Comparison of ENCODE assay signal across 11 mouse cellular contexts in genomic region chr17:26698846-26699245, GRCm38 (mm10). TPM values are rescaled to one million over a fixed set of nuclear protein-coding genes. Genes with fewer than 3 reads are reported as not detected.
DNase-seq lines count a peak whose midpoint lies in the region; ATAC-seq and TF ChIP-seq lines count a peak whose summit lies in the region.
"Had no signal": no experiment of that assay in that cellular context is flagged by ENCODE, and none has a peak within 500 bp of the region (broad histone marks: within the 10 kb centered on the region; RNA-seq: fewer than 3 reads in every experiment).

No protein-coding gene starts in this region.

- H3K9me3 ChIP-seq in liver, embryonic 11.5 days (ENCODE audit: control insufficient read depth, low read length) = no peaks in the 10 kb centered on the region
- no peaks in the 10 kb centered on the region for H3K9me3 ChIP-seq in MEL (replicated peaks; ENCODE audit: insufficient read depth, low read length)
- no peaks in the 10 kb centered on the region for H3K9me3 ChIP-seq in hindbrain, embryonic 16.5 days (ENCODE audit: control insufficient read depth, low read length)
- H3K9me3 ChIP-seq: limb, embryonic 13.5 days had no signal

- TF ChIP-seq CTCF in liver, adult 2 months (IDR thresholded peaks at IDR 0.05; ENCODE audit: low read depth, low read length) = peak; percentile 77
- TF ChIP-seq CTCF in MEL (IDR thresholded peaks at IDR 0.05 in 2 of 3, conservative IDR thresholded peaks at IDR 0.05 in 1 of 3; ENCODE audit: control insufficient read depth in 1 of 3, insufficient read depth in 1 of 3, low read depth in 2 of 3, low read length in 3 of 3, poor library complexity in 1 of 3, severe bottlenecking in 1 of 3) = peak; percentile 69 to 72 (median 71)

- H3K9ac ChIP-seq in liver, adult 2 months (ENCODE audit: low read depth, low read length) = no peak overlapping the region
- no peak overlapping the region for H3K9ac ChIP-seq in liver, embryonic 11.5 days (ENCODE audit: low read depth, low read length)
- H3K9ac ChIP-seq in MEL (ENCODE audit: control insufficient read depth, low read depth, low read length, poor library complexity, severe bottlenecking) = no peak overlapping the region
- H3K9ac ChIP-seq in hindbrain, embryonic 16.5 days (ENCODE audit: low read depth, low read length) = no peak overlapping the region
- H3K9ac ChIP-seq: limb, embryonic 13.5 days had no signal

- peak; percentile 65 for TF ChIP-seq RAD21 in MEL (IDR thresholded peaks at IDR 0.05; ENCODE audit: low read depth, low read length)

- DNase-seq in embryo, embryonic 10.5 days (ENCODE audit: low spot score) = peak; percentile 23
- no peak for DNase-seq in embryo, embryonic 10 days (ENCODE audit: low spot score)
- no peak for DNase-seq in liver, adult 2 months (ENCODE audit: extremely low read depth, low read depth, low spot score)
- no peak for DNase-seq in liver, embryonic 11.5 days (ENCODE audit: low spot score)
- DNase-seq in MEL (ENCODE audit: low read depth, low spot score) = peak; percentile 60
- DNase-seq in urinary bladder, postnatal 25 days (ENCODE audit: low spot score) = no peak
- DNase-seq: gastrocnemius, postnatal 36 days had no signal

- no peak for TF ChIP-seq EP300 in MEL (IDR thresholded peaks at IDR 0.05; ENCODE audit: low read depth in 1 of 2, low read length in 2 of 2)

- H3K4me3 ChIP-seq in liver, adult 2 months (ENCODE audit: insufficient read depth, low read depth, low read length) = no peak overlapping the region
- no peak overlapping the region for H3K4me3 ChIP-seq in liver, embryonic 11.5 days (ENCODE audit: low read depth, low read length)
- no peak overlapping the region for H3K4me3 ChIP-seq in MEL (ENCODE audit: control insufficient read depth in 1 of 2, insufficient read depth in 1 of 2, low read depth in 2 of 2, low read length in 2 of 2)
- no peak overlapping the region for H3K4me3 ChIP-seq in hindbrain, embryonic 16.5 days (ENCODE audit: low read length)
- H3K4me3 ChIP-seq: limb, embryonic 13.5 days; myocyte had no signal

- 94% methylated on average over 5 of the region's 5 CpGs for WGBS in liver, adult 2 months
- 84% methylated on average over 5 of the region's 5 CpGs for WGBS in liver, embryonic 11.5 days
- 85% methylated on average over 5 of the region's 5 CpGs for WGBS in hindbrain, embryonic 16.5 days

- TF ChIP-seq POLR2A in liver, adult 2 months (IDR thresholded peaks at IDR 0.05; ENCODE audit: extremely low read depth, insufficient read depth, low read length) = no peak
- no peak for TF ChIP-seq POLR2A in MEL (IDR thresholded peaks at IDR 0.05; ENCODE audit: control insufficient read depth in 1 of 2, insufficient read depth in 1 of 2, low read depth in 1 of 2, low read length in 2 of 2, poor library complexity in 1 of 2)

- ATAC-seq in liver, embryonic 11.5 days (replicated peaks; ENCODE audit: low FRiP score) = no peak
- peak; percentile 62 for ATAC-seq in monocyte, adult 5-6 weeks (replicated peaks; ENCODE audit: insufficient number of reproducible peaks, low FRiP score, low TSS enrichment, poor library complexity, severe bottlenecking)
- ATAC-seq in hindbrain, embryonic 16.5 days = no peak

- H3K36me3 ChIP-seq in liver, adult 2 months (ENCODE audit: control insufficient read depth, insufficient read depth, low read length) = peaks cover 16% of the 10 kb centered on the region; the same call in 1 of the 2 replicates
- H3K36me3 ChIP-seq in liver, embryonic 11.5 days (ENCODE audit: control insufficient read depth, insufficient read depth, low read length) = peaks cover 15% of the 10 kb centered on the region; the same call in 1 of the 2 replicates
- H3K36me3 ChIP-seq in MEL (ENCODE audit: control insufficient read depth in 1 of 2, insufficient read depth in 2 of 2, low read length in 2 of 2) = peaks cover 6 to 14% of the 10 kb centered on the region in 2 experiments; a peak in 3 of 4 replicates
- peaks cover 30% of the 10 kb centered on the region for H3K36me3 ChIP-seq in hindbrain, embryonic 16.5 days (ENCODE audit: control insufficient read depth, insufficient read depth, low read length)

- peaks cover 12% of the 10 kb centered on the region for H3K4me1 ChIP-seq in liver, adult 2 months (ENCODE audit: control insufficient read depth, insufficient read depth, low read length)
- no peaks in the 10 kb centered on the region for H3K4me1 ChIP-seq in liver, embryonic 11.5 days (replicated peaks; ENCODE audit: control insufficient read depth, insufficient read depth, low read length)
- peaks cover 4% of the 10 kb centered on the region in 2 experiments; a peak in 3 of 4 replicates for H3K4me1 ChIP-seq in MEL (ENCODE audit: control insufficient read depth in 1 of 2, insufficient read depth in 2 of 2, low read length in 2 of 2)
- no peaks in the 10 kb centered on the region; the same call in 1 of the 2 replicates for H3K4me1 ChIP-seq in hindbrain, embryonic 16.5 days (ENCODE audit: control insufficient read depth, insufficient read depth, low read depth, low read length)

- H3K4me2 ChIP-seq in liver, embryonic 11.5 days = no peak overlapping the region
- no peak overlapping the region for H3K4me2 ChIP-seq in hindbrain, embryonic 16.5 days (ENCODE audit: low read length)
- H3K4me2 ChIP-seq: limb, embryonic 13.5 days had no signal

- H3K27ac ChIP-seq in liver, adult 2 months (replicated peaks; ENCODE audit: insufficient read depth, low read depth, low read length) = no peak overlapping the region
- H3K27ac ChIP-seq in liver, embryonic 11.5 days (ENCODE audit: low read depth, low read length) = no peak overlapping the region
- no peak overlapping the region for H3K27ac ChIP-seq in MEL (ENCODE audit: control insufficient read depth, low read depth, low read length)
- H3K27ac ChIP-seq in hindbrain, embryonic 16.5 days (ENCODE audit: low read depth, low read length) = no peak overlapping the region
- H3K27ac ChIP-seq: limb, embryonic 13.5 days had no signal

- H3K27me3 ChIP-seq in liver, adult 2 months (ENCODE audit: control insufficient read depth, insufficient read depth, low read length) = no peaks in the 10 kb centered on the region
- no peaks in the 10 kb centered on the region for H3K27me3 ChIP-seq in liver, embryonic 11.5 days (replicated peaks; ENCODE audit: control insufficient read depth, insufficient read depth, low read length)
- H3K27me3 ChIP-seq in MEL (ENCODE audit: control insufficient read depth in 1 of 2, insufficient read depth in 2 of 2, low read length in 2 of 2) = no peaks in the 10 kb centered on the region
- no peaks in the 10 kb centered on the region for H3K27me3 ChIP-seq in hindbrain, embryonic 16.5 days (replicated peaks; ENCODE audit: control insufficient read depth, insufficient read depth, low read length)
- H3K27me3 ChIP-seq: limb, embryonic 13.5 days had no signal

- H3K79me2 ChIP-seq in liver, adult 2 months (ENCODE audit: control insufficient read depth, insufficient read depth, low read length) = no peaks in the 10 kb centered on the region
- H3K79me2 ChIP-seq in MEL (ENCODE audit: control insufficient read depth, insufficient read depth, low read length, poor library complexity) = no peaks in the 10 kb centered on the region

TF ChIP-seq in MEL, 35 proteins besides CTCF, POLR2A, EP300 and RAD21:
- TF ChIP-seq ZC3H11A (IDR thresholded peaks at IDR 0.05; ENCODE audit: low read depth, low read length) (peak; percentile 55), SMC3 (IDR thresholded peaks at IDR 0.05; ENCODE audit: low read depth, low read length) (peak; percentile 70), SIN3A (IDR thresholded peaks at IDR 0.05; ENCODE audit: low read length) (0 out of 2 replicates have a peak, but pooled peaks have one; percentile 24), MEF2A (IDR thresholded peaks at IDR 0.05; ENCODE audit: extremely low read depth, insufficient replicate concordance, low read depth, low read length, poor library complexity, severe bottlenecking) (no peak), ELF1 (IDR thresholded peaks at IDR 0.05; ENCODE audit: low read depth, low read length) (no peak)

RNA-seq across cellular contexts. Expression of gene Crebrf, which starts 16.6 kb away (rescaled TPM):
- total RNA-seq in liver, adult 2 months (2014; rRNA removed) = 28.2 and 37.0 TPM in 2 replicates
- 1.4 and 1.5 TPM in 2 replicates for polyA plus RNA-seq in liver, adult 2 months (2012; rRNA removed)
- polyA plus RNA-seq in liver, embryonic 11.5 days (2014; fragmentation: Nextera tagmentation; extraction: Ambion mirVana) = 1.8 and 2.4 TPM in 2 replicates
- 2.9 and 3.8 TPM in 2 replicates for total RNA-seq in MEL (2012; rRNA removed)
- polyA plus RNA-seq in MEL (2012; ENCODE audit: insufficient read depth in 1 of 2, insufficient read length in 2 of 2, low read depth in 1 of 2, low replicate concordance in 2 of 2, missing spikeins in 1 of 2) = 1 to 10 TPM in 1 of 2 experiments, not detected in 1; 1.3 TPM
- 79.3 to 106 TPM (median 83.5 TPM) in 3 replicates for total RNA-seq in monocyte, adult 5-6 weeks (2017)
- 7.9 and 10.6 TPM in 2 replicates for polyA plus RNA-seq in hindbrain, embryonic 16.5 days (2015; fragmentation: Nextera tagmentation; extraction: Ambion mirVana)

RNA-seq across cellular contexts. Expression of gene Atp6v0e, which starts 35.8 kb away (rescaled TPM):
- 104 and 108 TPM in 2 replicates for total RNA-seq in liver, adult 2 months (2014; rRNA removed)
- polyA plus RNA-seq in liver, adult 2 months (2012; rRNA removed) = 122 and 131 TPM in 2 replicates
- 244 and 245 TPM in 2 replicates for polyA plus RNA-seq in liver, embryonic 11.5 days (2014; fragmentation: Nextera tagmentation; extraction: Ambion mirVana)
- total RNA-seq in MEL (2012; rRNA removed) = 163 and 173 TPM in 2 replicates
- 100 to 1,000 TPM in 1 of 2 experiments, not detected in 1; 200 TPM for polyA plus RNA-seq in MEL (2012; ENCODE audit: insufficient read depth in 1 of 2, insufficient read length in 2 of 2, low read depth in 1 of 2, low replicate concordance in 2 of 2, missing spikeins in 1 of 2)
- 314 to 369 TPM (median 315 TPM) in 3 replicates for total RNA-seq in monocyte, adult 5-6 weeks (2017)
- 98.0 and 99.8 TPM in 2 replicates for polyA plus RNA-seq in hindbrain, embryonic 16.5 days (2015; fragmentation: Nextera tagmentation; extraction: Ambion mirVana)

Comparison
In these comparisons a context has a peak if more than half of its experiments do, and no peak if none do; other contexts are left out.
1. DNase-seq: peak in embryo, embryonic 10.5 days (single experiment) and MEL (single experiment); none in embryo, embryonic 10 days (single experiment), liver, adult 2 months (single experiment), liver, embryonic 11.5 days (single experiment) and urinary bladder, postnatal 25 days (single experiment).